Mouse (Mus musculus) MEL (cell line): Measurements from ENCODE around the gene Tmem206. TPM values are rescaled to one million over a fixed set of nuclear protein-coding genes. Genes with fewer than 3 reads are reported as not detected.

Experiments used
- DNase-seq: peaks from one replicate; pipeline ENCODE4 v3.0.0; 2011; ENCODE audit warnings: low read depth, low spot score
- H3K27ac ChIP-seq: 2 replicates; pipeline ENCODE4 v1.5.1; 2012; ENCODE audit warnings: low read depth, mild to moderate bottlenecking, control low read depth, low read length, moderate library complexity; ENCODE audit not compliant: control insufficient read depth
- H3K27me3 ChIP-seq, 2 experiments: fragments of 150-350 bp in 1 of 2; sonication (generic) in 1 of 2; 2 replicates each; pipeline ENCODE4 v1.6.1; 2012; ENCODE audit warnings: low read length in 2 of 2, mild to moderate bottlenecking in 2 of 2, improper control_type of control experiment in 1 of 2, moderate library complexity in 1 of 2; ENCODE audit not compliant: insufficient read depth in 2 of 2, control insufficient read depth in 1 of 2
- H3K36me3 ChIP-seq, 2 experiments: 2 replicates each; pipeline ENCODE4 v1.6.1; 2012 to 2014; ENCODE audit warnings: low read length in 2 of 2, improper control_type of control experiment in 1 of 2, inconsistent platforms in 1 of 2, mild to moderate bottlenecking in 1 of 2; ENCODE audit not compliant: insufficient read depth in 2 of 2, control insufficient read depth in 1 of 2
- H3K4me1 ChIP-seq, 2 experiments: fragments of 150-350 bp in 1 of 2; sonication (generic) in 1 of 2; 2 replicates each; pipeline ENCODE4 v1.6.1; 2012; ENCODE audit warnings: low read length in 2 of 2, improper control_type of control experiment in 1 of 2, mild to moderate bottlenecking in 1 of 2; ENCODE audit not compliant: insufficient read depth in 2 of 2, control insufficient read depth in 1 of 2
- H3K4me3 ChIP-seq, 2 experiments: fragments of 150-350 bp in 1 of 2; sonication (generic) in 1 of 2; 2 replicates each; pipeline ENCODE4 v1.5.1; 2012; ENCODE audit warnings: low read depth in 2 of 2, low read length in 2 of 2, mild to moderate bottlenecking in 2 of 2, moderate library complexity in 2 of 2, control low read depth in 1 of 2, improper control_type of control experiment in 1 of 2; ENCODE audit not compliant: control insufficient read depth in 1 of 2, insufficient read depth in 1 of 2
- H3K79me2 ChIP-seq: 2 replicates; pipeline ENCODE4 v1.6.1; 2012; ENCODE audit warnings: mild to moderate bottlenecking, low read length, moderate library complexity; ENCODE audit not compliant: control insufficient read depth, poor library complexity, insufficient read depth
- H3K9ac ChIP-seq: 2 replicates; pipeline ENCODE4 v1.6.1; 2012; ENCODE audit warnings: low read depth, mild to moderate bottlenecking, control low read depth, low read length, moderate library complexity; ENCODE audit not compliant: control insufficient read depth, poor library complexity, severe bottlenecking
- H3K9me3 ChIP-seq: fragments of 150-350 bp; sonication (generic); replicated peaks from 2 replicates; pipeline ENCODE4 v1.6.1; 2012; ENCODE audit warnings: mild to moderate bottlenecking, low read length, improper control_type of control experiment, moderate library complexity; ENCODE audit not compliant: insufficient read depth
- ELF1 ChIP-seq: IDR thresholded peaks from 2 replicates; pipeline ENCODE4 v1.6.1; 2014; ENCODE audit warnings: low read depth, mild to moderate bottlenecking, inconsistent platforms, low read length, improper control_type of control experiment, moderate library complexity
- ETS1 ChIP-seq: IDR thresholded peaks from 2 replicates; pipeline ENCODE4 v1.6.1; 2012; ENCODE audit warnings: low read depth, mild to moderate bottlenecking, inconsistent platforms, low read length, improper control_type of control experiment, moderate library complexity
- GABPA ChIP-seq: IDR thresholded peaks from 2 replicates; pipeline ENCODE4 v1.6.1; 2012; ENCODE audit warnings: low read depth, mild to moderate bottlenecking, inconsistent platforms, low read length, improper control_type of control experiment, moderate library complexity
- KAT2A ChIP-seq: conservative IDR thresholded peaks from 2 replicates; pipeline ENCODE4 v1.6.1; 2012; ENCODE audit warnings: low read depth, low read length, improper control_type of control experiment, inconsistent platforms
- MAX ChIP-seq: IDR thresholded peaks from 2 replicates; pipeline ENCODE4 v1.6.1; 2011; ENCODE audit warnings: low read length, improper control_type of control experiment
- MAZ ChIP-seq: IDR thresholded peaks from 2 replicates; pipeline ENCODE4 v1.6.1; 2012; ENCODE audit warnings: low read depth, mild to moderate bottlenecking, inconsistent platforms, low read length, improper control_type of control experiment
- MEF2A ChIP-seq: IDR thresholded peaks from 2 replicates; pipeline ENCODE4 v1.6.1; 2014; ENCODE audit warnings: low read depth, mild to moderate bottlenecking, inconsistent platforms, low read length, improper control_type of control experiment; ENCODE audit not compliant: poor library complexity, insufficient replicate concordance, severe bottlenecking; ENCODE audit errors: extremely low read depth
- MXI1 ChIP-seq: IDR thresholded peaks from 2 replicates; pipeline ENCODE4 v1.6.1; 2011; ENCODE audit warnings: mild to moderate bottlenecking, low read depth, low read length, improper control_type of control experiment
- MYB ChIP-seq: IDR thresholded peaks from 2 replicates; pipeline ENCODE4 v1.6.1; 2011; ENCODE audit warnings: mild to moderate bottlenecking, low read depth, low read length, improper control_type of control experiment
- MYC ChIP-seq: IDR thresholded peaks from 2 replicates; pipeline ENCODE4 v1.6.1; 2011; ENCODE audit warnings: low read depth, mild to moderate bottlenecking, low read length, improper control_type of control experiment, moderate library complexity
- POLR2A ChIP-seq, 2 experiments: IDR thresholded peaks; 2 replicates each; pipeline ENCODE4 v1.6.1; 2011 to 2012; ENCODE audit warnings: low read length in 2 of 2, mild to moderate bottlenecking in 2 of 2, control low read depth in 1 of 2, improper control_type of control experiment in 1 of 2, low read depth in 1 of 2, moderate library complexity in 1 of 2; ENCODE audit not compliant: control insufficient read depth in 1 of 2, insufficient read depth in 1 of 2, poor library complexity in 1 of 2
- POLR2AphosphoS5 ChIP-seq: IDR thresholded peaks from 2 replicates; pipeline ENCODE4 v1.6.1; 2012; ENCODE audit warnings: low read depth, borderline replicate concordance, mild to moderate bottlenecking, inconsistent platforms, low read length, moderate library complexity, mixed read lengths
- RCOR1 ChIP-seq: IDR thresholded peaks from 2 replicates; pipeline ENCODE4 v1.6.1; 2012; ENCODE audit warnings: low read depth, mild to moderate bottlenecking, inconsistent platforms, low read length, improper control_type of control experiment
- TBP ChIP-seq: IDR thresholded peaks from 2 replicates; pipeline ENCODE4 v1.8.0; 2011; ENCODE audit warnings: low read depth, low read length, improper control_type of control experiment
- UBTF ChIP-seq: IDR thresholded peaks from 2 replicates; pipeline ENCODE4 v1.6.1; 2012; ENCODE audit warnings: low read depth, mild to moderate bottlenecking, inconsistent platforms, low read length, improper control_type of control experiment, moderate library complexity, borderline replicate concordance; ENCODE audit not compliant: insufficient read depth
- ZKSCAN1 ChIP-seq: IDR thresholded peaks from 2 replicates; pipeline ENCODE4 v1.6.1; 2012; ENCODE audit warnings: low read depth, mild to moderate bottlenecking, inconsistent platforms, low read length, improper control_type of control experiment, moderate library complexity
- ZNF384 ChIP-seq: IDR thresholded peaks from 2 replicates; pipeline ENCODE4 v1.6.1; 2012; ENCODE audit warnings: low read depth, mild to moderate bottlenecking, inconsistent platforms, low read length, improper control_type of control experiment
- polyA plus RNA-seq, 2 experiments: library from polyadenylated mRNA; stranded (reverse) in 1 of 2; unstranded in 1 of 2; fragments of >175 nt in 1 of 2; fragments of >200 nt in 1 of 2; gene quantifications; 2 replicates each; pipeline versions ENCODE4 v1.2.1 to v1.2.4; 2012; ENCODE audit warnings: low replicate concordance in 2 of 2, low read depth in 1 of 2; ENCODE audit not compliant: insufficient read length in 2 of 2, insufficient read depth in 1 of 2, missing spikeins in 1 of 2
- total RNA-seq: library from RNA; depleted of rRNA; stranded (reverse); fragments of 300-350 nt; gene quantifications from 2 replicates; pipeline ENCODE4 v1.2.3, GENCODE M21; 2012

The Tmem206 gene
- total and polyA plus RNA-seq, 3 experiments, result 14.3 to 16.2 TPM; not detected in 1

GRCm38 (mm10) chr1:191374993-191375643 lies 49.4 kb downstream of the Tmem206 start (continued):
- TF ChIP-seq MXI1 (peak; percentile 72), POLR2A (IDR thresholded peaks at IDR 0.05; ENCODE audit: control insufficient read depth in 1 of 2, insufficient read depth in 1 of 2, low read depth in 1 of 2, low read length in 2 of 2, poor library complexity in 1 of 2) (no peak), RCOR1 (no peak)

GRCm38 (mm10) chr1:191375644-191375998 lies 49.9 kb downstream of the Tmem206 start:
- Histone ChIP-seq H3K9me3 (no peaks in the 10 kb centered on the region), H3K4me3 (peak overlapping the region; percentile 14 to 19; a peak in 1 of 4 replicates), H3K4me1 (peaks cover 10 to 17% of the 10 kb centered on the region in 2 experiments), H3K27ac (peak overlapping the region; percentile 69), H3K79me2 (peaks cover 20% of the 10 kb centered on the region), H3K27me3 (no peaks in the 10 kb centered on the region), H3K36me3 (peaks cover 0 to 31% of the 10 kb centered on the region in 2 experiments; a peak in 2 of 4 replicates), H3K9ac (peak overlapping the region; percentile 31; the same call in 1 of the 2 replicates)
- no peak for DNase-seq
- 0 out of 2 replicates have a peak, but pooled peaks have one; percentile 13 for TF ChIP-seq ELF1
- TF ChIP-seq TBP, result 0 out of 2 replicates have a peak, but pooled peaks have one; percentile 0
- TF ChIP-seq ZKSCAN1, result no peak
- TF ChIP-seq ETS1, result no peak
- TF ChIP-seq MEF2A, result no peak
- TF ChIP-seq MYB, result no peak
- no peak for TF ChIP-seq RCOR1
- TF ChIP-seq UBTF, result no peak

GRCm38 (mm10) chr1:191378080-191378479 lies 52.4 kb downstream of the Tmem206 start:
- DNase-seq, result no peak
- Histone ChIP-seq H3K9me3 (no peaks in the 10 kb centered on the region), H3K79me2 (peaks cover 32% of the 10 kb centered on the region), H3K4me3 (no peak overlapping the region), H3K27me3 (no peaks in the 10 kb centered on the region), H3K36me3 (peaks cover 0 to 40% of the 10 kb centered on the region in 2 experiments; a peak in 2 of 4 replicates), H3K27ac (no peak overlapping the region), H3K4me1 (peaks cover 14 to 24% of the 10 kb centered on the region in 2 experiments), H3K9ac (no peak overlapping the region)
- TF ChIP-seq MYC (no peak), POLR2AphosphoS5 (no peak), MAZ (no peak), ZNF384 (0 out of 2 replicates have a peak, but pooled peaks have one; percentile 7), GABPA (no peak), KAT2A (no peak), MAX (no peak)
